Mouse (Mus musculus) stomach, postnatal 0 days (tissue): ENCODE results near the gene Spdye4b.
A peak's percentile ranks its signal among the peaks of the same experiment; 100 is the strongest.

ENCODE experiments used
- CTCF ChIP-seq: IDR thresholded peaks from 2 replicates; pipeline ENCODE4 v1.5.1; 2016; ENCODE audit warnings: antibody characterized with exemption, low read depth, mild to moderate bottlenecking, moderate library complexity
- EP300 ChIP-seq: optimal IDR thresholded peaks from 2 replicates; pipeline ENCODE3; 2016; ENCODE audit warnings: antibody characterized with exemption

DNA sequence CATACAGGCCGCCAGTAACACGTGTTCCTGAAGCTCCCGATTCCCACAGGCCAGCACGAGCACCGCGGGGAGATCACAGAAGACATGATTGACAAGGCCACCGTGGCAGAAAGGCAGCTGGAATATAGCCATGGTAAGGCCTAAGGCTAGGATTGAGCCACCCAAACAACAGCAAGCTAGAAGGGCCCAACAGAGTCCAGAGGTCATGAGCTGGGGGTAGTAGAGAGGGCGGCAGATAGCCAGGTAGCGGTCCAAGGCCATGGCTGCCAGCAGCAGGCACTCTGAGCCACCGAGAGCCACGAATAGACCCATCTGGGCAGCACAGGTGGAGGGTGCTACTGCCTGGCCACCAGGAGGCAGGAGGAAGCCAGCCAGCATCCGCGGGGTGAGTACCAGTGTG, 43.2 kb upstream of the Spdye4b start:
- TF ChIP-seq CTCF = 0 out of 2 replicates have a peak, but pooled peaks have one; percentile 14
- TF ChIP-seq EP300 = no peak
